ENCODE assay signal across 8 mouse cellular contexts in genomic region chr2:119898141-119898594, GRCm38 (mm10). TPM values are rescaled to one million over a fixed set of nuclear protein-coding genes. Genes with fewer than 3 reads are reported as not detected.
DNase-seq lines count a peak whose midpoint lies in the region; ATAC-seq lines count a peak whose summit lies in the region.

No protein-coding gene starts in this region.

- peaks cover 14% of the 10 kb centered on the region for H3K36me3 ChIP-seq in midbrain, embryonic 10.5 days

- peak; percentile 82 to 88 for DNase-seq in adrenal gland, adult (ENCODE audit: inconsistent age in 2 of 2, low spot score in 1 of 2)
- DNase-seq in embryo, embryonic 11 days, result peak; percentile 77
- DNase-seq in gastrocnemius, postnatal 25 days, result peak; percentile 69
- peak; percentile 52 to 60 for DNase-seq in left cerebral cortex, postnatal 36 days (ENCODE audit: low spot score in 2 of 2)
- peak; percentile 71 for DNase-seq in midbrain, embryonic 10.5 days (ENCODE audit: low spot score)
- DNase-seq in right cerebral cortex, postnatal 4 days, result peak; percentile 11
- peak; percentile 82 for DNase-seq in yolk sac, embryonic 10.5 days (ENCODE audit: low spot score)

- H3K4me1 ChIP-seq in midbrain, embryonic 10.5 days, result peaks cover 24% of the 10 kb centered on the region

- 7% methylated on average over 19 of the region's 19 CpGs for WGBS in midbrain, embryonic 10.5 days

- intact Hi-C loops in left cerebral cortex, postnatal 36 days (cut with DNase I), result no loop called here

- H3K27me3 ChIP-seq in midbrain, embryonic 10.5 days (ENCODE audit: low read depth, poor library complexity, severe bottlenecking), result no peaks in the 10 kb centered on the region

- H3K4me3 ChIP-seq in midbrain, embryonic 10.5 days, result peak overlapping the region; percentile 66

- H3K27ac ChIP-seq in midbrain, embryonic 10.5 days (replicated peaks), result peak overlapping the region; percentile 89

- H3K9me3 ChIP-seq in midbrain, embryonic 10.5 days (replicated peaks), result no peaks in the 10 kb centered on the region

- ATAC-seq in inflammation-experienced regulatory T-cells, adult 6 months, result peak; percentile 49

RNA-seq across cellular contexts. Expression of gene Mga, which starts 1.1 kb away (rescaled TPM):
- total RNA-seq in gastrocnemius, postnatal 25 days (2021), result 10 to 100 TPM; 24.3 to 34.5 TPM
- 10 to 100 TPM; 22.2 to 45.3 (median 39.9) TPM for polyA plus RNA-seq in inflammation-experienced regulatory T-cells, adult 6 months (2017; shearing (Covaris generic))
- 10 to 100 TPM; 56.2 to 74.1 TPM for total RNA-seq in left cerebral cortex, postnatal 36 days (2021)
- polyA plus RNA-seq in midbrain, embryonic 10.5 days (2016; fragmentation: Nextera tagmentation; extraction: Ambion mirVana), result 23.5 and 28.2 TPM in 2 replicates

Comparison
In these comparisons a context has a peak if more than half of its experiments do, and no peak if none do; other contexts are left out.
1. Peak in every context shown above with its lines: DNase-seq, ATAC-seq, H3K4me3 ChIP-seq and H3K27ac ChIP-seq.
2. DNase-seq: peak in every context shown above with its lines; median percentile 85 in adrenal gland, adult; 82 in yolk sac, embryonic 10.5 days; 77 in embryo, embryonic 11 days; 71 in midbrain, embryonic 10.5 days; 69 in gastrocnemius, postnatal 25 days; 56 in left cerebral cortex, postnatal 36 days; 11 in right cerebral cortex, postnatal 4 days.